Mouse (Mus musculus) heart, postnatal 0 days (tissue): Measurements from ENCODE around the gene Mroh7. TPM values are rescaled to one million over a fixed set of nuclear protein-coding genes. Genes with fewer than 3 reads are reported as not detected.

ENCODE experiments used
- ATAC-seq: fragments of 200-750 bp; cut with Nextera tagmentation; 2 replicates; pipeline ENCODE4 v1.8.0; 2017; ENCODE audit warnings: low read depth, moderate number of reproducible peaks, moderate library complexity; ENCODE audit not compliant: insufficient read depth
- DNase-seq: peaks from one replicate; pipeline ENCODE4 v3.0.0-alpha.2; 2016; ENCODE audit warnings: low spot score
- H3K27ac ChIP-seq: fragments of 300-500 bp; sonication (generic); 2 replicates; pipeline ENCODE4 v1.5.1; 2014; ENCODE audit warnings: low read depth, mild to moderate bottlenecking
- H3K27me3 ChIP-seq: fragments of 300-500 bp; sonication (generic); 2 replicates; pipeline ENCODE4 v1.6.1; 2014; ENCODE audit warnings: low read length, mixed read lengths; ENCODE audit not compliant: control insufficient read depth, insufficient read depth
- H3K36me3 ChIP-seq: fragments of 300-500 bp; sonication (generic); replicated peaks from 2 replicates; pipeline ENCODE4 v1.6.1; 2014; ENCODE audit warnings: low read length, mixed read lengths; ENCODE audit not compliant: control insufficient read depth, insufficient read depth
- H3K4me1 ChIP-seq: fragments of 300-500 bp; sonication (generic); 2 replicates; pipeline ENCODE4 v1.6.1; 2014; ENCODE audit warnings: antibody characterized with exemption; ENCODE audit not compliant: control insufficient read depth, insufficient read depth
- H3K4me2 ChIP-seq: fragments of 300-500 bp; sonication (generic); 2 replicates; pipeline ENCODE4 v1.6.1; 2014; ENCODE audit warnings: low read depth, mild to moderate bottlenecking, low read length, moderate library complexity
- H3K4me3 ChIP-seq: fragments of 300-500 bp; sonication (generic); 2 replicates; pipeline ENCODE4 v1.5.1; 2014; ENCODE audit warnings: low read depth, low read length
- H3K9ac ChIP-seq: fragments of 300-500 bp; sonication (generic); replicated peaks from 2 replicates; pipeline ENCODE4 v1.6.1; 2014; ENCODE audit warnings: low read depth, low read length, mixed read lengths
- H3K9me3 ChIP-seq: fragments of 300-500 bp; sonication (generic); replicated peaks from 2 replicates; pipeline ENCODE4 v1.6.1; 2016; ENCODE audit warnings: low read length; ENCODE audit not compliant: control insufficient read depth
- CTCF ChIP-seq: IDR thresholded peaks from 2 replicates; pipeline ENCODE4 v1.5.1; 2016; ENCODE audit warnings: antibody characterized with exemption, control low read depth, low read depth
- EP300 ChIP-seq: IDR thresholded peaks from 2 replicates; pipeline ENCODE4 v1.6.1; 2016; ENCODE audit warnings: antibody characterized with exemption, low read depth
- WGBS: fragments of 180-500 bp; shearing (Covaris S2); extraction: QIAGEN DNeasy Blood & Tissue Kit; methylation state at CpG from one replicate; pipeline ENCODE4 v1.1.7; 2014; 5-methylcytosine and 5-hydroxymethylcytosine counted together
- polyA plus RNA-seq: library from polyadenylated mRNA; unstranded; fragments of >200 nt; fragmentation: Nextera tagmentation; extraction: Ambion mirVana; gene quantifications from 2 replicates; pipeline ENCODE4 v1.2.1, GENCODE M21; 2015
- total RNA-seq: library from RNA; depleted of rRNA; stranded (reverse); fragments of >200 nt; gene quantifications from 2 replicates; pipeline ENCODE4 v1.2.3, GENCODE M21; 2014; ENCODE audit warnings: low replicate concordance

Mroh7 gene
- total and polyA plus RNA-seq, 2 experiments from 2014 or later = 0.15 to 0.33 TPM

DNA sequence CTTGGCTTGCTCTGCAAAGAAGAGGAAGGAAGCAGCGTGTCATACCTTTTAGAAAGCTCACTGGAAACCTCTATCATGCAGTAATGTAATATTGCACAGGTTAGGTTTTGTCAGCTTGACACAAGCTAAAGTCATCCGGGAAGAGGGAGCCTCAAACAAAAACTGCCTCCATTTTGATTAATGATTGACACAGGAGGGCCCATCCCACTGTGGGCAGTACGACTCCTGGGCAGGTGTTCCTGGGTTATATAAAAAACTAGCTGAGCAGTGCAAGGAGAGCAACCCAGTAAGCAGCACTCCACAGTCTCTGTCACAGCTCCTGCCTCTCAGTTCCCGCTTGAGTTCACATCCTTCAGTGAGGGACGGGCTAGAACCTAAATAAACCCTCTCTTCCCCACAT, 54.0 kb downstream of the Mroh7 start:
- 89% methylated on average over 5 of the region's 5 CpGs for WGBS
- H3K27me3 ChIP-seq = no peaks in the 10 kb centered on the region
- H3K9me3 ChIP-seq = no peaks in the 10 kb centered on the region
- H3K4me1 ChIP-seq = peaks cover 5% of the 10 kb centered on the region
- H3K9ac ChIP-seq = no peak overlapping the region
- H3K4me2 ChIP-seq = no peak overlapping the region
- DNase-seq (no peak), ATAC-seq (no peak)
- H3K4me3 ChIP-seq = no peak overlapping the region
- no peak overlapping the region for H3K27ac ChIP-seq
- TF ChIP-seq CTCF (no peak), EP300 (no peak)
- peaks cover 49% of the 10 kb centered on the region for H3K36me3 ChIP-seq

GRCm38 (mm10) chr4:106666546-106666945, 64.2 kb downstream of the Mroh7 start:
- H3K27ac ChIP-seq = no peak overlapping the region
- DNase-seq (no peak), ATAC-seq (no peak)
- no peak overlapping the region for H3K4me3 ChIP-seq
- TF ChIP-seq EP300 (no peak), CTCF (no peak)
- H3K36me3 ChIP-seq = peaks cover 94% of the 10 kb centered on the region
- no peak overlapping the region for H3K9ac ChIP-seq
- WGBS = 85% methylated on average over 2 of the region's 2 CpGs
- no peaks in the 10 kb centered on the region for H3K27me3 ChIP-seq
- no peak overlapping the region for H3K4me2 ChIP-seq
- no peaks in the 10 kb centered on the region for H3K4me1 ChIP-seq
- H3K9me3 ChIP-seq = no peaks in the 10 kb centered on the region

- no peaks in the 10 kb centered on the region for H3K27me3 ChIP-seq
- ATAC-seq (no peak), DNase-seq (no peak)
- TF ChIP-seq CTCF = no peak
- TF ChIP-seq EP300 = no peak
- no peak overlapping the region for H3K4me3 ChIP-seq
- H3K27ac ChIP-seq = no peak overlapping the region
- 88% methylated on average over 10 of the region's 10 CpGs for WGBS
- no peak overlapping the region for H3K4me2 ChIP-seq
- no peaks in the 10 kb centered on the region for H3K4me1 ChIP-seq
- H3K9me3 ChIP-seq = no peaks in the 10 kb centered on the region
- H3K36me3 ChIP-seq = peaks cover 94% of the 10 kb centered on the region
- H3K9ac ChIP-seq = no peak overlapping the region
Measured at GRCm38 (mm10) chr4:106665673-106666072, 65.1 kb downstream of the Mroh7 start.

GRCm38 (mm10) chr4:106665269-106665668, 65.5 kb downstream of the Mroh7 start:
- Histone ChIP-seq H3K4me2 (no peak overlapping the region), H3K9me3 (no peaks in the 10 kb centered on the region), H3K4me3 (no peak overlapping the region), H3K36me3 (peaks cover 92% of the 10 kb centered on the region), H3K4me1 (no peaks in the 10 kb centered on the region), H3K9ac (no peak overlapping the region), H3K27ac (no peak overlapping the region), H3K27me3 (no peaks in the 10 kb centered on the region)
- DNase-seq (no peak), ATAC-seq (no peak)
- 78% methylated on average over 2 of the region's 2 CpGs for WGBS
- TF ChIP-seq CTCF (no peak), EP300 (no peak)

- H3K4me3 ChIP-seq = no peak overlapping the region
- ATAC-seq (no peak), DNase-seq (no peak)
- no peak overlapping the region for H3K4me2 ChIP-seq
- H3K4me1 ChIP-seq = no peaks in the 10 kb centered on the region
- H3K9me3 ChIP-seq = no peaks in the 10 kb centered on the region
- 79% methylated on average over 6 of the region's 6 CpGs for WGBS
- H3K9ac ChIP-seq = no peak overlapping the region
- TF ChIP-seq EP300 = no peak
- TF ChIP-seq CTCF = no peak
- H3K27me3 ChIP-seq = no peaks in the 10 kb centered on the region
- H3K36me3 ChIP-seq = peaks cover 92% of the 10 kb centered on the region
- H3K27ac ChIP-seq = no peak overlapping the region
Measured at GRCm38 (mm10) chr4:106664697-106665096, 66.0 kb downstream of the Mroh7 start.

GRCm38 (mm10) chr4:106663956-106664470, 66.7 kb downstream of the Mroh7 start:
- H3K9me3 ChIP-seq = no peaks in the 10 kb centered on the region
- H3K27ac ChIP-seq = no peak overlapping the region
- no peak overlapping the region for H3K9ac ChIP-seq
- H3K4me3 ChIP-seq = no peak overlapping the region
- WGBS = 69% methylated on average over 5 of the region's 5 CpGs
- peaks cover 91% of the 10 kb centered on the region for H3K36me3 ChIP-seq
- ATAC-seq (no peak), DNase-seq (no peak)
- no peaks in the 10 kb centered on the region for H3K27me3 ChIP-seq
- TF ChIP-seq EP300 = no peak
- no peak for TF ChIP-seq CTCF
- H3K4me1 ChIP-seq = no peaks in the 10 kb centered on the region
- H3K4me2 ChIP-seq = no peak overlapping the region
